Mouse (Mus musculus): Measurements from ENCODE around the gene Minar1. TPM values are rescaled to one million over a fixed set of nuclear protein-coding genes. Genes with fewer than 3 reads are reported as not detected.

Minar1 gene
- polyA plus RNA-seq (2012; rRNA removed): 0.03 TPM in 1 of 2 replicates, not detected in the other

GRCm38 (mm10) chr9:89623006-89623760 lies at the start of gene Minar1:
Minar1 (minus strand) TSS chr9:89623125.

Other genes starting within 250 kb of the Minar1 start
- 169 and 181 TPM in 2 replicates for gene Tmed3, start 81.9 kb upstream of the Minar1 start, polyA plus RNA-seq (2012; rRNA removed)
- not detected in 2 replicates for gene Ankrd34c, start 115.3 kb upstream of the Minar1 start, polyA plus RNA-seq (2012; rRNA removed)